Mouse (Mus musculus): Measurements from ENCODE around the gene Alg12. TPM values are rescaled to one million over a fixed set of nuclear protein-coding genes. Genes with fewer than 3 reads are reported as not detected.
"Not testable (repeated sequence)": the region's sequence is repeated elsewhere in the genome, so short reads cannot be mapped to it uniquely, and the experiment has no call there.

Gene Alg12
- total RNA-seq, 4 experiments from 2014 or later, result 2.5 to 5.6 (median 3.7) TPM

DNA sequence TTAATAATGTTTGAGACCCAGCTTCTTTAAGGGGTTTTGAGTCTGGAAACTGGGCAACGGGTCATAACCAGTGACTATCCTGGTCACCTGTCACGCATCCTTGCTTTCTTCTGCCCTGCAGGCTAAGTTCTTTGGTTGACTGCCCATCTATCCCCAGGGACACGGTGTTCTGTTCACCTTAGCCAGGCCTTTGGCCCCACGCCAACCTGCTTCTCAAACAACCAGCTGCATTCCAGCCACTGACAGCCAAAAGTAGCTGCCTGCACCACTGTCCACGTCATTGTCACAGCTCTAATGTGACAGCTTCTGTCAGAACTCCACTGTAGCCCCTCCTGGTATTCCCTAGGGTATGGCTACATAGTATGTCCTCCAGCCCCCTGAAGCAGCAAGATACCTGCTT is 12.4 kb upstream of the Alg12 start:
- peak; percentile 60 to 68 for DNase-seq (ENCODE audit: low spot score in 2 of 2)

DNA sequence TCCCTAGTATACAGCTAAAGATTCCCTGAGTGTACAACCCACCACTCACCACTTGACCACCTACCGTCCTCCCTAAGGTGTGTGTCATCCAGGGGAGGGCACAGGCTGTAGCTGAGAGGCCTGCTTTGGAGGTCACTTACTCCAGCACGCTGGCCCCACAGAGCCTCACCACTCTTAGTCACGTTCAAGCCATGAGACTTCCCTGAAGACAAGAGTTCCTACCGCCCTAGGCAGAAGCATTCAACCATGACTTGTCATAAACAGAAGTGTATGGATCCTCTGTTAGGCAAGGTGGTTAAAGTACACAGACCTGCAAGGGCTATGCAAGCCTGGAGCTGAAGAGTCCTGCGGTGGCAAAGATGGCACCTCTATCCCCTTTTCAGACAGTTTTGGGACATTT is 11.6 kb upstream of the Alg12 start:
- DNase-seq (ENCODE audit: low spot score in 2 of 2), result no peak

DNA sequence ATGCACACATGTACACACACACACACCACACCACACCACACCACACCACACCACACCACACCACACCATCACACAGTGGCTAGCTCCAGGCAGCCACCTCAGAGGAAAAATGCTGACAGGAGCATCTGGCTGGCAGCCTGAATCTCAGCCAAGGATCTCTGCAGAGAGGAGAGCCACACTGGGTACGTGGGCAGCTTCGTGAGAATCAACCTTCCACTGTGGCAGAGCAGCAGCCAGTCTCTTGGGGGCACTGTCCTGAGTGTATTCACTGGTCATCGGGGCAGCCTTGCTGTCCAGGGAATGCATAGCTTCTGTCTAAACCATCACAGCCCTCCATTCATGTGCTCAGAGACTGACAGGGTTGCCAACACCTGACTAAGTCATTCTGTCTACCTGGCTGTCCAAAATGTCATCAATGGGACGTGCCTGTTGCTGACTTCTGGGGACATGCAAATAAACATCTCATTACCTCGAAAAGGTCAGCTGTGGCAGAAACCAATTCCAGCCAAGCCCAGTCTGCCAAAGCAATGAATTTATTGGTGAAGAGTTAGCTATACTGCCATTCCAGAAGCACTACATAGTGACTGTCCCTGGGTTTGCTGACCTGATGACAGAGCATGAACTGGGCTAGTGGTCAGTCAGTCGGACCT is 10.8 kb upstream of the Alg12 start:
- DNase-seq (ENCODE audit: low spot score in 2 of 2), result no peak

DNA sequence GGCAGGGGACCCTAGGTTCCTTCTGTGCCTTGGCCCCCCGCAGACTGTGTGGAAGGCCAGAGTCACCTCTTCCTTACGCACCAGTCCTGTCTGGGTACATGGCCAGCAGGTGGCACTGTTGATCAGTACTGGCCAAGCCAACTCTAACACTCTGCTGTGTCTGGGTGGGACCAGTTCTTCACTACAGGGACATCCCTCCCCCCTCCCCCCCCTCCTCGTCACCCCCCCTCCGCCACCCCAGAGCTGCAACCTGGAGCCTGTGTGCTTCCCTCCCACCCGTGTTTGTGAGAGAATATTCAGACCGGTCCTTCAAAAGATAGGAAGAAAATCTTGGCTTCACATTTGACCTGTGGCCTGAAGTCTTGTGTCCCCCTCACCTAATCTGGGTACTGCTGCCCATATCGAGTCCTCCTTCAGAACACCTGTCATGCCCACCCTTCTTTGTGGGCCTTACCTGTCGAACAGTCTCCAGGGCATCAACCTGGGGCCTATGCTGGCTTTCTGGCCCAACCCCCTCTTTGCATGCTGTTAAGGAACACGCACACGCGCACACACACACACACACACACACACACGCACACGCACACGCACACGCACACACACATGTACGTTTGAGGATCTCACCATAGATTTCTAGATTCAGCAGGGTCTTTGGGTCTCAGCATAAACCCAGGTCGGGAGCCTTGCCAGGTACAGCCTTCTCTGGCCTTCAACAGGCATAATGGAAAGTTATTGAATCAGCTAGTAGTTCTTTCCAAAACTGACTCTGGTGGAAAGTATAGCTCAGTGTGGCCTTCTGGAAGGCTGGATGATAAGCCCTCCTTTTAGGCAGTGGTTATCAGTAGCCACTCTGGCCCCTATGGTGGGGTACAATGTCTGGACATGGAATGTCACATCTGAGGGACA is 9.9 kb upstream of the Alg12 start:
- DNase-seq (ENCODE audit: low spot score in 2 of 2), result peak; percentile 80 to 85

DNA sequence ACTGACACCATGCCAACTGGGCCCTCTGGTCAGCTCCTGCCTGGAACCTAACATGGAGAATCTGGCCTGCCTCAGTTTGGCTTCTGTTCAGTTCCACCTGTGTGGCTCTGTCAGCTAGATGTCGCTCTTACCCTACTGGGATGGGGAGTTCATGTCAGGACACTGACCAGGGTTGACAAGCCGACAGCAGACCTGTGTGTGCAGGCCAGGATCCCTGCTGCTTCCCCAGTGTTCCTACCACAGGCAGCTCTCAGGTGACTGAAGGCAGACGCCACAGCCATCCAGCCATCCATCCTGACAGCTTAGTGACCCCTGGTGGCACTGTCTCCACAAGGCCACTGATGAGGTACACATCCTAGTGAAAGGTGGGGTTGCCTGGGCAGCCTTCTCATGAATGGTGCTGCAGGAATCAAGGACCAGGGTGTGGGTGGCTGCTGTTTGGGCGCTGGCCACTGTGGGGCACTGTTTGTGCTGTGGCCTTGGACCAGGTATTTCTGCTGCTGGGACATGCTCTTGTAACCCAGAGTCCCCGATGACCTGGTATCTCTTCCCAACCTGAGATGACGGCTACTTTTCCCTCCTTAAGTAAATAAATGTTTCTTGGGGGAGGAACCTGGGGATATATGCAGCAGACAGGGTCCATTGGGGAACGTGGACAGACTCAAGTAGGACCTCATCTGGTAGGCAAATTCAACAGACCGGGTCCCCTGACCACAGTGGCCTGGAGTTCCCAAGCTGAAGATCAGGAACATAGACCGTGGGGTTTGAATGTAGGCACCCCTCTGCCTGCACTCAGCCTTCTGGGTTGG is 9.1 kb upstream of the Alg12 start:
- DNase-seq (ENCODE audit: low spot score in 2 of 2), result peak; percentile 46 to 59

DNA sequence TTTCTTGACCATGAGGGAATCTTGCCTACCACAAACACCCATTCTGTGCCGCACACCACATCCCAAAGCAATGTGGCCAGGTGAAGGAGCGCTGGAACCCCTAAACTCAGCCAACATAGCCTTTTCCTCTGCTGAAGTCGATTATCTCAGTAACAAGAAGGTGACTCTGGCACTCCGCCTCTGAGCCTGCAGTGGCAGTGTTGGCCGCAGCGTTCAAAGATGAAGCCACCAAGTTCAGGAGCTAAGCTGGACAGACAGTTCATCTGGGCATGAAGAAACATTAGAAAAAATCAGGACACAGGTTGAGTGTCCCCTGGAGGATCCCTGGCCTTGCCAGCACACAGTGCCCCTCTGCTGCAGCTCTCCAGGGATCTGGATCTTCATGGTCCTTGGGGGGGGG is 8.3 kb upstream of the Alg12 start:
- no peak for DNase-seq (ENCODE audit: low spot score in 2 of 2)

DNA sequence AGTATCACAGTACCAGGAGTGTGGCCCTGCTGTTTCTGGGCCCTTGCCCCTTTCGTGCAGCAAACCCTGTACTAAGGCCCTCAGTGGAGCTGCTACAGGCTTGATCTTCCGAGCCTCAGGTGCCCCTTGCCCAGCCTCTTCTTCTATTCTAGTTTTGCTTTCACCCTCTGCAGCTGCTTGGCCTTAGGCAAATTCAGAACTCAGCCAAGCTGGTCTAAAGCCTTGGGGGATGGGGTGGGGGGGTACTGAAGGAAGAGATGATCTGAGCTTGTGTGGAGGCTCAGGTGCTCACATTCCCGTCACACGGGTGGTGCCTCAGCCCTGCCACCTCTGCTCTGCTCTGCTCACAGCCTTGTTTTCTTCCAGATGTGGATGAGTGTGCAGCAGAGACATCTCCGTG is 4.3 kb upstream of the Alg12 start:
- no peak for DNase-seq (ENCODE audit: low spot score in 2 of 2)

DNA sequence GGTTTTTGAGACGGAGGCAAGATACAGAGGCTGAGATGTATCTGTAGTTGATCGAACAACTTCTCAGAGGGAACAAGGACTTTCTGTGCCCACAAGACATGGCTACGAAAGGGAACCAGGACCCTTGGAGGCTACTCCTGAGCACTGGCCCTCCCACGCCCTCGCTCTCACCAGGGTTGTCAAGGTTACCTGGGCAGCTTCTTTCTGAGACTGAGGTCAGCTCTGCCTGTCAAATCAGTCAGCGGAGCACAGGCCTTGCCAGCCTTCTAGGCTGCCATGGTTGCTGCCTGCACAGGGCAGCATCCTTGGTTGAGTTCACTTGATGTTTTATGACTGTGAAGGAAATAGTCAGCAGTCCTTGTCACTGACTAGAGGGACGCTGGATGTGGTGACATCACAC is 3.4 kb upstream of the Alg12 start:
- DNase-seq (ENCODE audit: low spot score in 2 of 2), result no peak

DNA sequence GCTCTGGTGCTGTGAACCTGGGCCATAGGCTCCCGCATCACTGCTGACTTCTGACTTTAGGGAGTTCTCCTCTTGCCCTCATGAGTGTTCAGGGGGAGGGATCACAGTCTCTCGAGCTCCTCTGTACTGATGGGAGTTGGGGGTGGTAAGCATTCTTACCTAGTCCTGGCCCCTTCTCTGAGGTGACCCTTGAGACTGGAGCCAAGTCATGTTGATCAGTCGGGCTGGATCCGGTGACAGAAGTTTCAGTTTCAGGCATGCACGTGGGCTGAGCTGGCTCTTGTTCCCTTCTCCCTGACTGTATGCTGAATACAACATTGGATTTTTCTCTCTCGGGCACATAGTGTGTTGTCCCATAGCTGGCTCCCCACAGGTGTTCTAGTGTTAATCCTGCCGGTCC is 2.3 kb upstream of the Alg12 start:
- no peak for DNase-seq (ENCODE audit: low spot score in 2 of 2)

DNA sequence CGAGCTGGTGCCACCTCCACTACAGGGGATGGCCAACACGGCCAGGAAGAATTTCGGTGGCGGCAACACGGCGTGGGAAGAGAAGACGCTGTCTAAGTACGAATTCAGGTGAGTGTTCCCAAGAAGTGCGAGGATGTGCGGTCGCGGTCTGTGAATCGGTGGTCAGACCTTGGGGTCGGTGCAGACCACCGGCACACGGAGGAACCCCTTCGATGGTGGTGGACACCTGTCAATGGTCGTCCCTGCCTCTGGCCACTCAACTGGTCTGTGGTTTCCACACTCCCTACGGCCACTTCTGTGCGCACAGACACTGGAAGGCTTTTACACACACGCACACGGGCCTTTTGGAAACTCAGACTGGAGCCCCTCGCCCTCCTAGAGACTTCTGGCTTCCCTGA is 787 bp upstream of the Alg12 start:
- DNase-seq (ENCODE audit: low spot score in 2 of 2), result no peak

DNA sequence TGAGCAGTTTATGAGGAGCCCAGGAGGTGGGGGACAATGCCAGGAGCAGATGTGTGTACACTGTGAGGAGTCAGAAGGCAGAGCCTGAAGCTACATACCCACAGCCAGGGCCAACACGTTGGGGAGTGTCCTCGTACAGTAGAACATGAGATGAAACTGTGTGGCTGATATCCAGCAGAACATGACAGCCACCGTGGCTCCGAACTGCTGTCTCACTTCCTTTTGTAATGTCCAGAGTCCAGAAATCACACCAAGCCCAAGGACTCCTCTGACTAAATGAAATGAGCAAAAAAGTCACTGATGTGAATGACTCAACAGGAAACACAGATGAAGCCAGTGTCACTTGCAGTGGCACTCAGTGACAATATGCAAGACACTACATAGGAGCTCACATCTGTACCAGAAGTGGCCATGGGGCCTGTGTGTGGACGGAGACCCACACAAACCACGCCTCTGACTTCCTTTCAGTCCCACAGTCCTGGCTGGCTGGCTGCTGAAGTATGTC is 3.9 kb downstream of the Alg12 start:
- no peak for DNase-seq (ENCODE audit: low spot score in 2 of 2)

DNA sequence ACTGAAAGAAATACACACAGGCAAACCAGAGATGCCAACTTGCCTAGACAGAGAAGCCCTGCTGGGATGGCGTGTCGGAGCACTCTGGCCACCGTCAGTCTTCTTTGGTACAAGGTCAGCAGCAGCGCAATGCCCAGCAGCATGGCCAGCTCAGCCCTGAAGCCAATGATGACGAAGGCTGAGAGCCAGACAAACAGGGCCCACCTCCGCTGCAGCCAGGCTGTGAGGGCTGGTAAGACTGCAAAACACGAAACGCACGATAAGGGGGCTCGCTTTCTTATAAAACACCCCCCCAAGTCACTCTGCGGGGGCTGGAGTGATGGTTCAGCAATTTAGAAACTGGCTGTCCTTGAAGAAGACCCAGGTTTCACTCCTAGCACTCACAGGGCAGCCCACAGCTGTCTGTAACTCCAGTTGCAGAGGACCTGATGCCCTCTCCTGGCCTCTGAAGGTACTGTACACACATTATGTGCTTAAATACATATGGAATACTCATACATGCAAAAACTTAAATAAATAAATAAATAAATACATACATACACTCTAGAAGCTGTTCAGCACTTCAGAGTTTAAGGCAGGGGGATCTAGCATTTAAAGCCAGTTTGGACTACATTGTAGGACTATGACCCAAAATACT is 4.6 kb downstream of the Alg12 start:
- no peak for DNase-seq (ENCODE audit: low spot score in 2 of 2)

DNA sequence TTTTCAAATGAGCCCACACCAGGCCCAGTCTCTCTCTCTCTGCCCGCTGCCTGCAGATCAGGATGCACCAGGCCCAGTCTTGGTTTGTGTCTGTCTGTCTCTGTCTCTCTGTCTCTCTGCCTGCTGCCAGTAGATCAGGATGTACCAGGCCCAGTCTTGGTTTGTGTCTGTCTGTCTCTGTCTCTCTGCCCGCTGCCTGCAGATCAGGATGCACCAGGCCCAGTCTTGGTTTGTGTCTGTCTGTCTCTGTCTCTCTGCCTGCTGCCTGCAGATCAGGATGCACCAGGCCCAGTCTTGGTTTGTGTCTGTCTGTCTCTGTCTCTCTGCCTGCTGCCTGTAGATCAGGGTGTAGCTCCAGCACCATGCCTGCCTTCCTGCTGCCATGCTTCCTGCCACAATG is 5.2 kb downstream of the Alg12 start:
- DNase-seq (ENCODE audit: low spot score in 2 of 2), result not testable (repeated sequence)

DNA sequence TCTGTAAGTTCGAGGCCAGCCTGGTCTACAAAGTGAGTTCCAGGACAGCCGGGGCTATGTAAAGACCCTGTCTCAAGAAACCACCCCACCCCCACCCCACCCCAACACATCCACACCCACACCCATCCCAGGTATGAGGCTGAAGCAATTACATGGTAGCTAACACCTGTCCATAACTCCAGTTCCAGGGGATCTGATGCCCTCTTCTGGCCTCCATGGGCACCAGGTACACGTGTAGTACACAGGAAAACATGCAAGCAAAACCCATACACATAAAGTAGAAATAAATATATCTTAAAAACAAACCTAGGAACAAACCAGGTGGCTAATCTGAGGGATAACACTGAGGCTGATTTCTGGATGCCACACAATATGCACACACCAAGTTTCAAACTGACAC is 5.9 kb downstream of the Alg12 start:
- no peak for DNase-seq (ENCODE audit: low spot score in 2 of 2)

DNA sequence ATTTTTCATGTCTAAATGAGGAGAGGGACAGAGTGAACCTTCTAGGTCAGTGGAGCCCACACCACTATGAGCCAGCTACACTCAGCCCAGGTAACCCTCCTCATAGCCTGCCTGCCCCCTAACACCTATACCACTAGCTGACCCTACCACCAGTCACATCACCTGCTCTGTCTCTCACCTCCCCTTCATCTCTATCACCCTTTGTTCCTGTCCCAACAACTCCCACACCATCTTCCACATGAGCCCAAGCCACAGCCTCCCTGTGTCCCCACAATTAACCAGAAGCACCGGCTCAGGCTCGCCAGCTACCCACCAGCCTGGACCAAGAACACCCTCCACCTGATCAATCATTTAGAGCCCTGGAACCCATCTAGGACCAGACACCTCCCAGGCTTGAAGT is 8.7 kb downstream of the Alg12 start:
- no peak for DNase-seq (ENCODE audit: low spot score in 2 of 2)

DNA sequence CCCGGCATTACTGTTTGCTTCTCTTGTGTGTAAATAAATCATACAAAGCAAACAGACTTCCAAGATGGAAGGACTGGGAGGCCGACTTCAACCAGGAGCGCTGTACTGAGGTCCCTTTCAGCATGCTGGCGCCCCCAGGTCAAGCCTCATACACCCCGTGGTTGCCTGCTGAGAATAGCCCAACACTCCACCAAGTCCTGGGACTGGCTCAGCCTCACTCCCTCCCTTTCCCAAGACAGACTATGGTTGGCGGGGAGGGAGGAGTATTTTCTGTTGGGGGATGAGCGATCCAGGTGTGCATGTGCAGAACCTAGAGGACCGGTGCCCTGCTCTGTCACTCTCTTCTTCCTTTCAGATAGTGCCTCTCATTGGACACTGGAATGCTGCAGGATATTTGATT is 11.0 kb downstream of the Alg12 start:
- DNase-seq (ENCODE audit: low spot score in 2 of 2), result no peak

DNA sequence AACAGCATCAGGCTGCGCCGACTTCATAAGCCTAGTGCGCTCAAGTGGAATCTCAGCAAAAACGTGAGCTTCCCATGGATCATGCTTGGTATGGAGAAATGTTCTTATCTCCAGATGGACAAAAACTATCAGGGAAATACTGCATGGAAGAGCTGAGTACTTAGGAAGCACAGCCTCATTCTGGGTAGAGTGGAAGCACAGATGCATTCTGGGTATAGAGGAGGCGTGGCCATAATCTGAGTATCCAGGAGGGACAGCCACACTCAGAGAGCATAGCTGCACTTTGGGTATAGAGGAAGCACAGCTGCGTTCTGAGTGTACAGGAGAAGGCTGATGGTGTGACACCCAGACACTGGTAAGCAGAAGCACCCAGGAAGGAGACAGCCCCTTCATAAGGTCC is 16.8 kb downstream of the Alg12 start:
- no peak for DNase-seq (ENCODE audit: low spot score in 2 of 2)

DNA sequence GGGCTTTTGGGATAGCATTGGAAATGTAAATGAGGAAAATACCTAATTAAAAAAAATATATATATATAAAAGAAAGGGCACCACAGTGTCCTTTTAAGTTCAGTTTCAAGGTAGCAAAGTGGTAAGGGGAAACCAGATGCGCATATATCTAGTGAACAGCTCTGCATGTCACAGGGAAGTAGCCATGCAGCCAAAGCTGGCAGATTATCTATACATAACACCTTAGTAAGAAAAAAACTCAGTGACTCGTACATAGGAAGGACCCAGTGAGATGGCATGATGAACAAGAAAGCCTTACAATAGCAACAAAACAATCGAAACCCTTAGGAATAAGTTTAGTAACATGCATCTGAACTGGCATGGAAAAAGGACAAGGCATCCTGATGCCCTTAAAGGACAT is 17.2 kb downstream of the Alg12 start:
- DNase-seq (ENCODE audit: low spot score in 2 of 2), result no peak

DNA sequence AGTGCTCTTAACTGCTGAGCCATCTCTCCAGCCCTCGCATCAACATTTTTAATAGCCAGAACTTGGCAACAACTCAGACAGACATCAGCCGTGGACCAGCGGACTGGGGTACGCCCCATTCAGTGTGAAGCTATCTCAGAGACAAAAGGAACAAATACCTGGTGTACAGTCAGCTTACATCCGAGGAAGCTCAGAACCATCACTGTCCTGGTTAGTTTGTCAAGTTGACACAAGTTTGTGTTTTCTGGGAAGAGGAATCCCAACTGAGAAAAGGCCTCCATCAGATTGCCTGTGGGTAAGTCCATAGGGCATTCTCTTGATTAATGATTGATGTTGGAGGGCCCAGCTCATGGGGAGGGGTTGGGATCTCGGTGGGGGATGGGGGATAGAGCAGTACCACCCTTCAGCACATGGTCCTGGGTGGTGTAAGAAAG is 18.2 kb downstream of the Alg12 start:
- no peak for DNase-seq (ENCODE audit: low spot score in 2 of 2)

DNA sequence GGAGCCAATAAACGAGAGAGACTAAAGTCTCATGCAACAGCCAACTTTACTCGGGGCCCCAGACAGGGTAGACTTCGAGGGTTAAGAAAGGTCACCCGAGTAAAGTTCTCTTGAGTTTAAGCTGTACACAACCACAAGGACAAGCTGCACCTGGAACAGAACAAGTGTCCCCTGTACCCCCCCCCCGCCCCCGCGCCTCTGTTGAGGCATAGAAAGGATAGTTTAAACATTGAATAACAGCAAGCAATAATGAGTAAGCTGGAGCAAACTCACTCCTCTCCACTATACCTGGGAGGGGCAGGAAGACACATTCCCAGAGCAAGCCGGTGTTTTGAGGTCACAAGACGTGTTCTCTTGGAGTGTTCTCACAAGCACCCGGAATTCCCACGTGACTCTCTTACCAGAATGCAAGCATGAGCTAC is 19.2 kb downstream of the Alg12 start:
- no peak for DNase-seq (ENCODE audit: low spot score in 2 of 2)

DNA sequence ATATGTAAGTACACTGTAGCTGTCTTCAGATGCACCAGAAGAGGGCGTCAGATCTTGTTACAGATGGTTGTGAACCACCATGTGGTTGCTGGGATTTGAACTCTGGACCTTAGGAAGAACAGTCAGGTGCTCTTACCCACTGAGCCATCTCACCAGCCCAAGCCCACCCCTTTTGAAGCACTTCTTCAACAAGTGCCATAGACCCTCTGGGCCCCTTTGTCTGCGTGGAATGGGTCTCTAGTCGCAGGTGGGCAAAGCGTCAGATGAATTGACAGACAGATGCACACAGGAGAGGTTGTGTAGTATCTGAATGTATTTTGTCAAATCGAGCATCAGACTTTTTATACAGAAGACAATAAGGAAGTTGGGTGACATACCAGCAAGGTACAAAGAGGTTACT is 24.4 kb downstream of the Alg12 start:
- DNase-seq (ENCODE audit: low spot score in 2 of 2), result not testable (repeated sequence)

Data from gastrocnemius, adult 8-10 months (tissue).